Mouse (Mus musculus): Measurements from ENCODE around the gene Serpinb6b.

- TF ChIP-seq CTCF (IDR thresholded peaks at IDR 0.05; ENCODE audit: low read depth) (no peak), EP300 (optimal IDR thresholded peaks at IDR 0.05) (no peak)
These were observed 1.1 kb downstream of the Serpinb6b start for GRCm38 (mm10) chr13:32966116-32966515.
